Mouse (Mus musculus) hindbrain, postnatal 0 days (tissue): Measurements from ENCODE around the gene Snrpd2. TPM values are rescaled to one million over a fixed set of nuclear protein-coding genes. Genes with fewer than 3 reads are reported as not detected.

Experiments
- ATAC-seq: fragments of 200-750 bp; cut with Nextera tagmentation; 2 replicates; pipeline ENCODE4 v1.8.0; 2017; ENCODE audit warnings: mild to moderate bottlenecking, moderate TSS enrichment, moderate library complexity
- DNase-seq: peaks from one replicate; pipeline ENCODE4 v3.0.0-alpha.2; 2015; ENCODE audit warnings: low spot score
- H3K27ac ChIP-seq: fragments of 300-500 bp; sonication (generic); 2 replicates; pipeline ENCODE4 v1.5.1; 2014; ENCODE audit warnings: mild to moderate bottlenecking
- H3K27me3 ChIP-seq: fragments of 300-500 bp; sonication (generic); 2 replicates; pipeline ENCODE4 v1.6.1; 2014; ENCODE audit warnings: low read length, mixed read lengths; ENCODE audit not compliant: insufficient read depth
- H3K36me3 ChIP-seq: fragments of 300-500 bp; sonication (generic); 2 replicates; pipeline ENCODE4 v1.6.1; 2014; ENCODE audit warnings: low read length, mixed read lengths; ENCODE audit not compliant: insufficient read depth
- H3K4me1 ChIP-seq: fragments of 300-500 bp; sonication (generic); 2 replicates; pipeline ENCODE4 v1.6.1; 2014; ENCODE audit warnings: antibody characterized with exemption, low read length, mixed read lengths; ENCODE audit not compliant: insufficient read depth
- H3K4me2 ChIP-seq: fragments of 300-500 bp; sonication (generic); 2 replicates; pipeline ENCODE4 v1.6.1; 2014; ENCODE audit warnings: low read depth, mild to moderate bottlenecking, low read length, moderate library complexity, mixed read lengths
- H3K4me3 ChIP-seq: fragments of 300-500 bp; sonication (generic); 2 replicates; pipeline ENCODE4 v1.5.1; 2014; ENCODE audit warnings: low read length
- H3K9ac ChIP-seq: fragments of 300-500 bp; sonication (generic); replicated peaks from 2 replicates; pipeline ENCODE4 v1.6.1; 2014; ENCODE audit warnings: mild to moderate bottlenecking, low read length, moderate library complexity, mixed read lengths
- H3K9me3 ChIP-seq: fragments of 300-500 bp; sonication (generic); 2 replicates; pipeline ENCODE4 v1.6.1; 2016; ENCODE audit warnings: low read length, mixed read lengths
- CTCF ChIP-seq: IDR thresholded peaks from 2 replicates; pipeline ENCODE4 v1.5.1; 2016; ENCODE audit warnings: antibody characterized with exemption, control low read depth, low read depth
- WGBS: fragments of 180-500 bp; shearing (Covaris S2); extraction: QIAGEN DNeasy Blood & Tissue Kit; methylation state at CpG from one replicate; pipeline ENCODE4 v1.1.7; 2014; 5-methylcytosine and 5-hydroxymethylcytosine counted together
- polyA plus RNA-seq: library from polyadenylated mRNA; unstranded; fragments of >200 nt; fragmentation: Nextera tagmentation; extraction: Ambion mirVana; gene quantifications from 2 replicates; pipeline ENCODE4 v1.2.1, GENCODE M21; 2015
- total RNA-seq: library from RNA; depleted of rRNA; stranded (reverse); fragments of >200 nt; gene quantifications from 2 replicates; pipeline ENCODE4 v1.2.3, GENCODE M21; 2014

The Snrpd2 gene
- total and polyA plus RNA-seq, 2 experiments from 2014 or later, result 42.9 to 118 TPM

DNA sequence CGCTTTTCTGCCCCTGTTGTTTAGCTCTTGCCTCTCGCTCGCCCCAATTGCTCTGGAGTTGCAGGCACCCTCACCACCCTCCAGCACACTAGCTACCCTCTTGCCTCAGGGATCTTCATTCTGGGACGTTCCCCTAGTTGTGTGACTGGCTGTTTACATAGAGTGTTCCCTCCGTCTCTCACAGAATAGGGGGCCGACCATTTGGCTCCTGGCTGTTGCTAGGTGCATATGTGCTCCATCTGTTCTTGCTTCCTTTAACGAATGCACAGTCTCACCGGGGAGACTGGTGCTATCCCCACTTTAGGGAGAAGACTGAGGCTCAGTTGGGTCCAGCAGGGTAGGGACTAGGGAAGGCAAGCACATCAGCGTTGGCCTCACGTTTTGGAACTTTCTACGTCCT lies 9.1 kb downstream of the Snrpd2 start:
- Histone ChIP-seq H3K27ac (no peak overlapping the region), H3K4me1 (peaks cover 11% of the 10 kb centered on the region; the same call in 1 of the 2 replicates), H3K9ac (no peak overlapping the region), H3K4me3 (no peak overlapping the region), H3K9me3 (no peaks in the 10 kb centered on the region), H3K27me3 (no peaks in the 10 kb centered on the region), H3K4me2 (no peak overlapping the region), H3K36me3 (peaks cover 4% of the 10 kb centered on the region)
- 62% methylated on average over 11 of the region's 11 CpGs for WGBS
- no peak for ATAC-seq
- no peak for DNase-seq
- TF ChIP-seq CTCF, result no peak

DNA sequence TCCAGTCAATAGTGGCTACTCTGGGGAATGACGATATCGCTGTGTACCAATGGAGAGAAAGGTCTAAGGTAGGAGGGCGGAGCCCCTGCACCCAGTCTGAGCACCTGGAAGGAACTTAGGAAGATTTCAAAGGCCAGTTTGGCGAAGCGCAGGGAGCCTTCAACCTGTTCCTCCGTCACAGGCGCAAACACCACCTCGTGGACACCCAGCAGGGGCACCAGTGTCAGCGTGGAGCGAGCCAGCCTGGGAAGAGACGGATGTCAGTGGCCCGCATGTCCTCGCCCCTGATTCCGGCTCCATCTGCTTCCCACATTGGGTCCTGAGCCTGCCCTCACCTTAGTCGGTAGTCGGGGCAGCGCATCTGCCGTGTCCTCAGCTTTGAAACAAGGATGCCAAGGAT lies 9.9 kb downstream of the Snrpd2 start:
- no peak for TF ChIP-seq CTCF
- DNase-seq, result no peak
- Histone ChIP-seq H3K9ac (peak overlapping the region; percentile 52; the same call in 1 of the 2 replicates), H3K4me1 (peaks cover 11% of the 10 kb centered on the region; the same call in 1 of the 2 replicates), H3K4me2 (peak overlapping the region; percentile 57), H3K9me3 (no peaks in the 10 kb centered on the region), H3K4me3 (peak overlapping the region; percentile 36), H3K27ac (no peak overlapping the region), H3K27me3 (no peaks in the 10 kb centered on the region), H3K36me3 (no peaks in the 10 kb centered on the region)
- ATAC-seq, result no peak
- WGBS, result 15% methylated on average over 18 of the region's 18 CpGs

DNA sequence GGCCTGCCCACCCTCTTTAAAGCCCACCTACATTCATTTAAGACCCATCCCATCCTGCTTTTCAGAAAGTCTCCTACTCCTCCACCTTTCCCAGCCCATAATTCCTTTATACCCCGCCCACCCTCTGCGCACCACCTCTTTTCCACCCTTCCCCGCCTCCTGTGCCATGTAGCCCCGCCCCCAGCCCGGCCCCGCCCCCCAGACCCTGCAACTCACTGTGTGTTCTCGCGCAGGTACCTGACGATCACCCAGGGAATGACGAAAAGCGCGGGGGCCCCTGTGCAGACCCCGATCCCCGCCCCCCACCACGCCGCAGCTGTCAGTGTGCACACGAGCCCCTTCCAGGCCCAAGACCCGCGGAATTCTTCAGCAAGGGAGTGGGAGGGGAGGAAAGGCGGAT lies 10.6 kb downstream of the Snrpd2 start:
- H3K9ac ChIP-seq, result peak overlapping the region; percentile 52
- peak overlapping the region; percentile 36 for H3K4me3 ChIP-seq
- no peak overlapping the region for H3K27ac ChIP-seq
- H3K4me2 ChIP-seq, result peak overlapping the region; percentile 57
- peaks cover 11% of the 10 kb centered on the region; the same call in 1 of the 2 replicates for H3K4me1 ChIP-seq
- WGBS, result under 1% methylated on average over 18 of the region's 20 CpGs
- no peaks in the 10 kb centered on the region for H3K27me3 ChIP-seq
- peak; percentile 63 for DNase-seq
- no peak for TF ChIP-seq CTCF
- peak; percentile 74 for ATAC-seq
- no peaks in the 10 kb centered on the region for H3K9me3 ChIP-seq
- no peaks in the 10 kb centered on the region for H3K36me3 ChIP-seq

DNA sequence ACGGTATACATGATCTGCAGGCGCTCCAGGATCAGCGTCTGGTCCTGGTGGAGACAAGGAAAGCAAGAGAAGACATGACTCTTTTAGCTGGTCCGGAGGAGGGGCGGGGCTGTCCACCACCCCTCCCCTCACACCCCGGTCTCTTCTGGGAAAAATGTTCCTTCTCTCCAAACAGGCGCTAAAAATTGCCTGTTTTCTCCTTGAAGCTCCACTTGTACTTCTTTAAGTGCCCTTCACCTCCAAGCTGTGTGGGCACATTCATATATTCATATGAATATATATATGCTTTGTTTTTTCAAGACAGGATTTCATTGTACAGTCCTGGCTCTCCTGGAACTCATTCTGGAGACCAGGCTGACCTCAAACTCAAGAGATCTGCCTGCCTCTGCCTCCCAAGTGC lies 13.4 kb downstream of the Snrpd2 start:
- no peak for DNase-seq
- H3K27me3 ChIP-seq, result no peaks in the 10 kb centered on the region
- no peak for ATAC-seq
- H3K9me3 ChIP-seq, result no peaks in the 10 kb centered on the region
- 89% methylated on average over 7 of the region's 7 CpGs for WGBS
- no peak overlapping the region for H3K9ac ChIP-seq
- H3K27ac ChIP-seq, result no peak overlapping the region
- no peak overlapping the region for H3K4me3 ChIP-seq
- H3K4me2 ChIP-seq, result no peak overlapping the region
- peaks cover 4% of the 10 kb centered on the region; the same call in 1 of the 2 replicates for H3K4me1 ChIP-seq
- no peak for TF ChIP-seq CTCF
- no peaks in the 10 kb centered on the region for H3K36me3 ChIP-seq

DNA sequence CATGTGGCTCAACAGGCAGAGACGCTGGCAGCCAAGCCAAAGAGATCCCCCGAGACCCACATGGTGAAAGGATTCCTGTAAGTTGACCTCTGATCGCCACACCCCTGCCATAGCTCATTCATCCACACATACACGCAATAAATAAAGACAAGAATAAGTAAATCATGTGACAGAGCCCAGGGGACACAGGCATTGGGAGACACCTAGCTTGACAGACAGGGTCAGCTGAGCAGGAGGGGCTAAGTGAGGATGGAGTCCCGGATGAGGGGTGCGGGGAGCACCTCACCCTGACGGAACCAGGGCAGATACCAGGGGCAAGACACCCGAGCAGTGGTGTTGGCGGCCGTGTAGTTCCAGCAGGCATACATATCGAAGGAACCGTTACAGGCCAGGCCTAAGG lies 14.2 kb downstream of the Snrpd2 start:
- Histone ChIP-seq H3K4me2 (no peak overlapping the region), H3K9ac (no peak overlapping the region), H3K4me1 (peaks cover 4% of the 10 kb centered on the region; the same call in 1 of the 2 replicates), H3K27me3 (no peaks in the 10 kb centered on the region), H3K36me3 (no peaks in the 10 kb centered on the region), H3K27ac (no peak overlapping the region), H3K9me3 (no peaks in the 10 kb centered on the region), H3K4me3 (no peak overlapping the region)
- TF ChIP-seq CTCF, result no peak
- no peak for ATAC-seq
- DNase-seq, result no peak
- 32% methylated on average over 12 of the region's 12 CpGs for WGBS

DNA sequence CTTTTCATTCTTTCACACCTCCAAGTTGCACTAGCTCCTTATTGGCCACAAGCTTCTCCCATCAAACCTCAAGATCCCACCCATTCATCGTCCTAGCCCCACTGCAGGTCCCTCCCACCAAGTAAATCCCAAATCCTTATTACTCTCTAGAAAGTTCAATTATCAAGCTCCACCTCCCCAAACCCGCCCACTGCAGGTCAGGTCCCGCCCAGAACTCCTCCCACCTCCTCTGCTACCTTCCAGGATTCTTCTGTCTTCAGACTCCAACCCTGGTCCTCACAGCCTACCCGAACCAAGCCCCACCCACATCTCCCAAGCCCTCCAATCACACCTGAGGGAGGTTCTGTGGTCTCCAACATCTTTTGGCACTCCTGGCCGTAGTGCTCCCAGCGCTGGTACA lies 14.7 kb downstream of the Snrpd2 start:
- DNase-seq, result no peak
- 0 out of 2 replicates have a peak, but pooled peaks have one; percentile 18 for ATAC-seq

DNA sequence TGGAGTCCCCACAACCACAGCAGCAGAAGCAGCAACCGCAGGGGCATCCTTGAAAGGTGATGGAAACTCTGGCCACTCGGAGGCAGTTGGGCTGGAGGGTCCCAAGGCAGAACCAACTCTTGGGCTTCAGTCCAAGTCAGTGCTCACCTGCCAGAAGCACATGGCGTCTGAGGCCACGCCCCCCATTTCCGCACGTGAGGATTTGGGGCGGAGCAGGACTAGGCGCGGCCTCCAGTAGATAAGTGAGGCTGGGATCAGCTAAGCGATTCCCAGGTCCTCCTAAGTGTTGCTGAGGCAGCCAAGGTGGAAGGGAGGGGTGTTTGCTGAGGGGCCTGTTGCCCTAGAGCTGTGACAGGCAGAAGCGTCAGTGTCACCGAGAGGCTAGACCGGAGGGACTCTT lies 15.5 kb downstream of the Snrpd2 start:
- DNase-seq (no peak), ATAC-seq (no peak)
- Histone ChIP-seq H3K4me2 (peak overlapping the region; percentile 21), H3K4me3 (no peak overlapping the region), H3K9ac (no peak overlapping the region), H3K4me1 (peaks cover 1% of the 10 kb centered on the region; the same call in 1 of the 2 replicates), H3K9me3 (no peaks in the 10 kb centered on the region), H3K27ac (no peak overlapping the region), H3K36me3 (no peaks in the 10 kb centered on the region), H3K27me3 (no peaks in the 10 kb centered on the region)
- TF ChIP-seq CTCF, result no peak
- 3% methylated on average over 13 of the region's 13 CpGs for WGBS

More for the DNA sequence above, 14.7 kb downstream of the Snrpd2 start:
- WGBS, result under 1% methylated on average over 6 of the region's 6 CpGs
- no peaks in the 10 kb centered on the region for H3K9me3 ChIP-seq
- TF ChIP-seq CTCF, result no peak
- H3K27ac ChIP-seq, result no peak overlapping the region
- H3K4me3 ChIP-seq, result no peak overlapping the region
- H3K4me2 ChIP-seq, result no peak overlapping the region
- no peaks in the 10 kb centered on the region for H3K27me3 ChIP-seq
- no peak overlapping the region for H3K9ac ChIP-seq
- H3K4me1 ChIP-seq, result peaks cover 4% of the 10 kb centered on the region; the same call in 1 of the 2 replicates
- no peaks in the 10 kb centered on the region for H3K36me3 ChIP-seq
